Mouse (Mus musculus): Measurements from ENCODE around the gene Agr3.

DNA sequence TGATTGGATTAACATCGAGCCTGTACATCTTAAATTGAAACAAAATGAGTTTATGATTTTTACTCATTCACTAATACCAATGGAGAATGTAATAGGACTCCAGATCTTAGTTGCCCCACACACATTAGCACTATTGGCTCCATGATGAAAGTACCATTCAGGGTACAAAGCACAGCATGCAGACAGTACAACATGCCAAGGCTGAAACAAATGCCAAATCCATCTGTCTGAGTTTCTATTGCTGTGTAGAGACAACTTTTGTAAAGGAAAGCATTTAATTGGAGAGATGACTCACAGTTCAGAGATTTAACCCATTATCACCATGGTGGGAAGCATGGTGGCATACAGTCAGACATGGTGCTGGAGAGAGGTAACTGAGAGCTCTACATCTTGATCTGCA lies 7.4 kb upstream of the Agr3 start:
- TF ChIP-seq CTCF (IDR thresholded peaks at IDR 0.05; ENCODE audit: low read depth) (no peak), EP300 (IDR thresholded peaks at IDR 0.05; ENCODE audit: low read depth) (no peak)

Measured in liver, postnatal 0 days (tissue).